Mouse (Mus musculus): ENCODE data around the gene Cdc14b. TPM values are rescaled to one million over a fixed set of nuclear protein-coding genes. Genes with fewer than 3 reads are reported as not detected.
"Not testable (repeated sequence)": the region's sequence is repeated elsewhere in the genome, so short reads cannot be mapped to it uniquely, and the experiment has no call there.

Cdc14b gene
- polyA plus RNA-seq, 1 experiment from 2014 or later: 15.0 TPM

GRCm38 (mm10) chr13:64264586-64264985 lies 10.5 kb downstream of the Cdc14b start:
- TF ChIP-seq CTCF (IDR thresholded peaks at IDR 0.05; ENCODE audit: low read depth): no peak
- 87% methylated on average over 6 of the region's 6 CpGs for WGBS
- H3K9ac ChIP-seq (ENCODE audit: low read depth, low read length): no peak overlapping the region

GRCm38 (mm10) chr13:64259903-64260302 lies 15.2 kb downstream of the Cdc14b start:
- WGBS: 92% methylated on average over 7 of the region's 7 CpGs
- no peak overlapping the region for H3K9ac ChIP-seq (ENCODE audit: low read depth, low read length)
- ATAC-seq: no peak
- H3K27ac ChIP-seq (ENCODE audit: low read depth, low read length): no peak overlapping the region
- H3K4me3 ChIP-seq (ENCODE audit: low read depth, low read length): no peak overlapping the region
- no peaks in the 10 kb centered on the region for H3K27me3 ChIP-seq (replicated peaks; ENCODE audit: control insufficient read depth, insufficient read depth, low read length)
- H3K9me3 ChIP-seq (ENCODE audit: control insufficient read depth): no peaks in the 10 kb centered on the region
- no peak for TF ChIP-seq CTCF (IDR thresholded peaks at IDR 0.05; ENCODE audit: low read depth)
- H3K4me2 ChIP-seq (replicated peaks; ENCODE audit: low read depth): no peak overlapping the region
- no peaks in the 10 kb centered on the region for H3K36me3 ChIP-seq (ENCODE audit: control insufficient read depth, insufficient read depth)
- no peaks in the 10 kb centered on the region for H3K4me1 ChIP-seq (replicated peaks; ENCODE audit: control insufficient read depth, insufficient read depth, low read length)

More at GRCm38 (mm10) chr13:64264586-64264985, 10.5 kb downstream of the Cdc14b start:
- H3K36me3 ChIP-seq (ENCODE audit: control insufficient read depth, insufficient read depth): no peaks in the 10 kb centered on the region
- H3K27ac ChIP-seq (ENCODE audit: low read depth, low read length): no peak overlapping the region
- H3K4me1 ChIP-seq (replicated peaks; ENCODE audit: control insufficient read depth, insufficient read depth, low read length): no peaks in the 10 kb centered on the region
- no peak overlapping the region for H3K4me3 ChIP-seq (ENCODE audit: low read depth, low read length)
- no peak for ATAC-seq
- H3K4me2 ChIP-seq (replicated peaks; ENCODE audit: low read depth): no peak overlapping the region
- H3K27me3 ChIP-seq (replicated peaks; ENCODE audit: control insufficient read depth, insufficient read depth, low read length): no peaks in the 10 kb centered on the region
- no peaks in the 10 kb centered on the region for H3K9me3 ChIP-seq (ENCODE audit: control insufficient read depth)

- WGBS: 84% methylated on average over 4 of the region's 4 CpGs
- Histone ChIP-seq H3K9ac (ENCODE audit: low read depth, low read length) (no peak overlapping the region), H3K27me3 (replicated peaks; ENCODE audit: control insufficient read depth, insufficient read depth, low read length) (no peaks in the 10 kb centered on the region), H3K27ac (ENCODE audit: low read depth, low read length) (no peak overlapping the region), H3K9me3 (ENCODE audit: control insufficient read depth) (no peaks in the 10 kb centered on the region), H3K4me1 (replicated peaks; ENCODE audit: control insufficient read depth, insufficient read depth, low read length) (no peaks in the 10 kb centered on the region), H3K36me3 (ENCODE audit: control insufficient read depth, insufficient read depth) (no peaks in the 10 kb centered on the region), H3K4me2 (replicated peaks; ENCODE audit: low read depth) (no peak overlapping the region), H3K4me3 (ENCODE audit: low read depth, low read length) (no peak overlapping the region)
- no peak for ATAC-seq
- TF ChIP-seq CTCF (IDR thresholded peaks at IDR 0.05; ENCODE audit: low read depth): no peak
Measured at GRCm38 (mm10) chr13:64258516-64258821, 16.6 kb downstream of the Cdc14b start.

DNA sequence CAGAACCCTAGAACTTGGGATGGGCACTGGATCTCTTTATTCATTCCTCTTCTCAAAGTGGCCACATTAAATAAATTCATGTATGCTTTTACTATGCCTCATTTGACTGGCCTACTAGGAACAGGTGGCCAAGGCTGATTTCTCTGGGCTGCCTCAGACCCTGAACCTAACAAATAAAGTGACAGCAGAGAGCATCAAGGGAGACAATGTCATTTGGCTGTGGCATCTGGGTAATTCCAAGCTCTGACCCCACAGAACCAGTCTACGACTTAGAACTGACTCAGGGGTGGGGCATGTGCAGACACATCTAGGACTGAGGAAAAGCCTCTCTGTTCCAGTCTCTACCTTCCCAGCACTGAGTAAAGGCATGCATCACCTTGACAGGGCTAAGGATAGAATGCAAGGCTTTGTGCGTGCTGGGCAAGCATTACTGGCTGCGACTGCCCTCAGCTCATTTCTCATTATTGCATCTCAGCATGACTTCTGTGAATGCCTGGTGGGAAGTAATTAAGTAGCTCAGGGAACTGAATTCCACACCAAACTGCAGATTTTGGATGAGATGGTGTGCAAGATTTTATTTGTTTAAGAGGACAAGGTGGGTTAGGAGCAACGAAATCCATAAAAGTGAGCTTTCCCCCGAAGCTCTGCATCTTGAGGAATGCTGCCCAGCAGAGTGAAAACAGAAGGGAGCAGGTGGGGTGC lies 17.1 kb downstream of the Cdc14b start:
- H3K4me2 ChIP-seq (replicated peaks; ENCODE audit: low read depth): no peak overlapping the region
- H3K4me3 ChIP-seq (ENCODE audit: low read depth, low read length): no peak overlapping the region
- no peak overlapping the region for H3K9ac ChIP-seq (ENCODE audit: low read depth, low read length)
- TF ChIP-seq CTCF (IDR thresholded peaks at IDR 0.05; ENCODE audit: low read depth): no peak
- no peak overlapping the region for H3K27ac ChIP-seq (ENCODE audit: low read depth, low read length)
- no peaks in the 10 kb centered on the region for H3K27me3 ChIP-seq (replicated peaks; ENCODE audit: control insufficient read depth, insufficient read depth, low read length)
- ATAC-seq: no peak
- no peaks in the 10 kb centered on the region for H3K9me3 ChIP-seq (ENCODE audit: control insufficient read depth)
- no peaks in the 10 kb centered on the region for H3K36me3 ChIP-seq (ENCODE audit: control insufficient read depth, insufficient read depth)
- no peaks in the 10 kb centered on the region for H3K4me1 ChIP-seq (replicated peaks; ENCODE audit: control insufficient read depth, insufficient read depth, low read length)
- WGBS: 55% methylated on average over 5 of the region's 5 CpGs

DNA sequence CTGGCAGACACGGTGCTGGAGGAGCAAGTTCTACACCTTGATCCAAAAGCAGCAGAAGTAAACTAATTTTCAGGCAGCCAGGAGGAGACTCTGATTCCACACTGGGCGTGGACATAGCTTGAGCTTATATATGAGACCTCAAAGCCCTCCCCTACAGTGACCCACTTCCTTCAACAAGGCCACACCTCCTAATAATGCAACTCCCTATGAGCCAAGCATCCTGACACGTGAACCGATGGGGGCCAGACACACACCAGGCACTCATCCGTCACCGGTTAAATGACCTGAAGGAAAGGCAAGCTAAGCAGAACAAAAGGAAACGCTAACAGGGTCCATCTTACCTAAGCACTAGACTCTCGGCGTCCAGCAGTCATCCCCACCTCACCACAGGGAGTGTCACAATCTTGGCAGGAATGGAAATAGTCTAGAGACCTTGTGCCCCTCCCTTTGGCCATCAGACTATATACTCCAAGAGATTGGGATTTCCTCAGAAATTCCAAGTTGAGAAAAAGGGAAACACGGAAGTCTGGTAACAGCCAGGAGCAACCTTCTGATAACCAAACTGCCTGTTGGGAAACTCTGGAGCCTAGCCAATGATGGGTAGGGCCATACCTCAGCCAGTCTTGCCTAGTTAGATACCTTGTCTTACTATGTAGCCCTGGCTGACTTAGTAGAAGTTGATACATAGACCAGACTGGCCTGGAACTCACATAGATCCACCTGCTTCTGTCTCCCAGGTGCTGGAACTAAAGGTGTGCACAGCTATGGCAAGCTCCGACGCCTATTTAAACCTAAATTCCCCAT lies 17.9 kb downstream of the Cdc14b start:
- 67% methylated on average over 12 of the region's 12 CpGs for WGBS
- TF ChIP-seq CTCF (IDR thresholded peaks at IDR 0.05; ENCODE audit: low read depth): no peak
- H3K27me3 ChIP-seq (replicated peaks; ENCODE audit: control insufficient read depth, insufficient read depth, low read length): no peaks in the 10 kb centered on the region
- H3K9ac ChIP-seq (ENCODE audit: low read depth, low read length): no peak overlapping the region
- H3K27ac ChIP-seq (ENCODE audit: low read depth, low read length): no peak overlapping the region
- H3K4me2 ChIP-seq (replicated peaks; ENCODE audit: low read depth): no peak overlapping the region
- no peaks in the 10 kb centered on the region for H3K36me3 ChIP-seq (ENCODE audit: control insufficient read depth, insufficient read depth)
- H3K4me3 ChIP-seq (ENCODE audit: low read depth, low read length): no peak overlapping the region
- H3K4me1 ChIP-seq (replicated peaks; ENCODE audit: control insufficient read depth, insufficient read depth, low read length): no peaks in the 10 kb centered on the region
- ATAC-seq: peak; percentile 69
- no peaks in the 10 kb centered on the region for H3K9me3 ChIP-seq (ENCODE audit: control insufficient read depth)

DNA sequence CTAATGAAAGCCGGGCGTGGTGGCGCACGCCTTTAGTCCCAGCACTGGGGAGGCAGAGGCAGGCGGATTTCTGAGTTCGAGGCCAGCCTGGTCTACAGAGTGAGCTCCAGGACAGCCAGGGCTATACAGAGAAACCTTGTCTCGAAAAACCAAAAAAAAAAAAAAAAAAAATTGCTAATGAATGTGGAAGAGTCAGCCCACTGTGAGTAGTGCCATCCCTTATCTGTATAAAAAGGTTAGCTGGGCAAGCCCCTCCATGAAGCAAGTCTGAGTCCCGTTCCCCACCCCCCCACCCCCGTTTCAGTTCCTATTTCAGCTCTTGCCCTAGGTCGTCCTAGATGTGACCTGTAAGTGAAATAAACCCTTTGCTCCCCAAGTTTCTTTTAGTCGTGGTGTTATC lies 20.9 kb downstream of the Cdc14b start:
- 83% methylated on average over 11 of the region's 11 CpGs for WGBS
- not testable (repeated sequence) for H3K4me3 ChIP-seq (ENCODE audit: low read depth, low read length); ATAC-seq; H3K9me3 ChIP-seq (ENCODE audit: control insufficient read depth); H3K36me3 ChIP-seq (ENCODE audit: control insufficient read depth, insufficient read depth); H3K4me1 ChIP-seq (replicated peaks; ENCODE audit: control insufficient read depth, insufficient read depth, low read length); H3K27ac ChIP-seq (ENCODE audit: low read depth, low read length); H3K27me3 ChIP-seq (replicated peaks; ENCODE audit: control insufficient read depth, insufficient read depth, low read length); H3K4me2 ChIP-seq (replicated peaks; ENCODE audit: low read depth); H3K9ac ChIP-seq (ENCODE audit: low read depth, low read length)
